In genomic region chr11:17158858-17159737, GRCm38 (mm10) we compare ENCODE assay signal across 1 mouse cellular context.
TF ChIP-seq lines count a peak whose summit lies in the region.

Ppp3r1 (plus strand) TSS chr11:17159263.

TF ChIP-seq in MEL, 35 proteins besides CTCF, POLR2A, EP300 and RAD21 (continued from another document):
- TF ChIP-seq UBTF (IDR thresholded peaks at IDR 0.05; ENCODE audit: borderline replicate concordance, insufficient read depth, low read depth, low read length) (peak; percentile 60; the same call in 1 of the 2 replicates), JUND (IDR thresholded peaks at IDR 0.05; ENCODE audit: low read depth, low read length) (no peak), ZNF384 (IDR thresholded peaks at IDR 0.05; ENCODE audit: low read depth, low read length) (no peak), ZMIZ1 (IDR thresholded peaks at IDR 0.05; ENCODE audit: low read depth, low read length) (peak; percentile 68)
